ENCODE assay signal across 8 mouse cellular contexts in genomic region chr19:7523292-7523691, GRCm38 (mm10). TPM values are rescaled to one million over a fixed set of nuclear protein-coding genes. Genes with fewer than 3 reads are reported as not detected.
A peak's percentile ranks its signal among the peaks of the same experiment; 100 is the strongest.
DNase-seq lines count a peak whose midpoint lies in the region.

No protein-coding gene starts in this region.

- peak; percentile 34 for DNase-seq in adrenal gland, postnatal 14 days
- no peak for DNase-seq in adrenal gland, adult 2 months
- peak; percentile 44 for DNase-seq in kidney, postnatal 10 days
- no peak for DNase-seq in kidney, adult 11 months
- peak; percentile 23 for DNase-seq in urinary bladder, postnatal 14 days (ENCODE audit: low spot score)
- DNase-seq in urinary bladder, adult 2 months (ENCODE audit: low spot score) = no peak
- DNase-seq in frontal cortex, adult 2 months (ENCODE audit: extremely low spot score in 1 of 2, low spot score in 1 of 2) = no peak
- no peak for DNase-seq in cerebellum, adult 9-11 months

RNA-seq across cellular contexts. Expression of gene Atl3, which starts 29.5 kb away (rescaled TPM):
- total RNA-seq in adrenal gland, postnatal 14 days (2021) = 95.0 and 101 TPM in 2 replicates
- total RNA-seq in adrenal gland, adult 2 months (2021) = 100 to 1,000 TPM in 1 of 2 experiments, 10 to 100 TPM in 1; 94.1 to 107 TPM
- polyA plus RNA-seq in adrenal gland, adult 2 months (2012; rRNA removed) = 10.9 and 14.4 TPM in 2 replicates
- 53.8 and 65.3 TPM in 2 replicates for polyA plus RNA-seq in urinary bladder, adult 2 months (2012; rRNA removed)
- polyA plus RNA-seq in frontal cortex, adult 2 months (2012; rRNA removed) = 14.3 and 18.7 TPM in 2 replicates

RNA-seq across cellular contexts. Expression of gene Pla2g16, which starts 34.0 kb away (rescaled TPM):
- 72.9 and 79.7 TPM in 2 replicates for total RNA-seq in adrenal gland, postnatal 14 days (2021)
- total RNA-seq in adrenal gland, adult 2 months (2021) = 100 to 1,000 TPM in 1 of 2 experiments, 10 to 100 TPM in 1; 53.9 to 113 TPM
- 10.9 and 13.6 TPM in 2 replicates for polyA plus RNA-seq in adrenal gland, adult 2 months (2012; rRNA removed)
- 41.3 and 43.5 TPM in 2 replicates for polyA plus RNA-seq in urinary bladder, adult 2 months (2012; rRNA removed)
- polyA plus RNA-seq in frontal cortex, adult 2 months (2012; rRNA removed) = 43.8 and 45.7 TPM in 2 replicates

RNA-seq across cellular contexts. Expression of gene Rtn3, which starts 40.2 kb away (rescaled TPM):
- total RNA-seq in adrenal gland, postnatal 14 days (2021) = 127 and 134 TPM in 2 replicates
- total RNA-seq in adrenal gland, adult 2 months (2021) = 100 to 1,000 TPM; 133 to 151 TPM
- polyA plus RNA-seq in adrenal gland, adult 2 months (2012; rRNA removed) = 115 and 137 TPM in 2 replicates
- 120 and 126 TPM in 2 replicates for polyA plus RNA-seq in urinary bladder, adult 2 months (2012; rRNA removed)
- polyA plus RNA-seq in frontal cortex, adult 2 months (2012; rRNA removed) = 724 and 734 TPM in 2 replicates

Comparison
In these comparisons a context has a peak if more than half of its experiments do, and no peak if none do; other contexts are left out.
1. DNase-seq: peak in adrenal gland, postnatal 14 days (single experiment), kidney, postnatal 10 days (single experiment) and urinary bladder, postnatal 14 days (single experiment); none in adrenal gland, adult 2 months (single experiment), kidney, adult 11 months (single experiment), urinary bladder, adult 2 months (single experiment), frontal cortex, adult 2 months (0 of 2) and cerebellum, adult 9-11 months (single experiment).